Mouse (Mus musculus): ENCODE data around the gene Hsp90b1. TPM values are rescaled to one million over a fixed set of nuclear protein-coding genes. Genes with fewer than 3 reads are reported as not detected.

The Hsp90b1 gene
- 100 to 1,000 TPM; 264 to 318 TPM for total RNA-seq (2023)

GRCm38 (mm10) chr10:86705318-86705921 is at the start of gene Hsp90b1, which contains the start of gene Ttc41:
Hsp90b1 (minus strand) TSS chr10:86705509.
Ttc41 (plus strand) TSS chr10:86705811.

Other genes with a start within 250 kb of the Hsp90b1 start
- not detected for gene Syn3, start 206.6 kb downstream of the Hsp90b1 start, total RNA-seq (2023)
- gene Ttc41, start 302 bp upstream of the Hsp90b1 start, total RNA-seq (2023) = 1 to 10 TPM; 2.7 to 2.9 TPM
- gene Gm49358, start 58.5 kb upstream of the Hsp90b1 start, total RNA-seq (2023) = 1 to 10 TPM in 1 of 2 experiments, under 1 TPM in 1; 0.59 to 2.7 TPM
- 10 to 100 TPM in 1 of 2 experiments, 1 to 10 TPM in 1; 8.8 to 10.1 TPM for gene Nt5dc3, start 73.5 kb upstream of the Hsp90b1 start, total RNA-seq (2023)

Data from T-cell, adult 66 days (primary cell).